Mouse (Mus musculus) embryonic facial prominence, embryonic 14.5 days (tissue): Measurements from ENCODE around the gene Skap2. TPM values are rescaled to one million over a fixed set of nuclear protein-coding genes. Genes with fewer than 3 reads are reported as not detected.

Experiments used
- ATAC-seq: fragments of 200-750 bp; cut with Nextera tagmentation; 2 replicates; pipeline ENCODE4 v1.8.0; 2017; ENCODE audit warnings: low read depth, moderate number of reproducible peaks, moderate TSS enrichment
- DNase-seq: peaks from one replicate; pipeline ENCODE4 v3.0.0-alpha.2; 2015; ENCODE audit warnings: low spot score
- H3K27ac ChIP-seq: fragments of 300-500 bp; sonication (generic); replicated peaks from 2 replicates; pipeline ENCODE4 v1.5.1; 2014; ENCODE audit warnings: low read depth, mild to moderate bottlenecking, low read length, moderate library complexity
- H3K27me3 ChIP-seq: fragments of 300-500 bp; sonication (generic); replicated peaks from 2 replicates; pipeline ENCODE4 v1.6.1; 2014; ENCODE audit warnings: low read length; ENCODE audit not compliant: control insufficient read depth, insufficient read depth
- H3K36me3 ChIP-seq: fragments of 300-500 bp; sonication (generic); 2 replicates; pipeline ENCODE4 v1.6.1; 2014; ENCODE audit warnings: low read length, mixed read lengths; ENCODE audit not compliant: control insufficient read depth, insufficient read depth
- H3K4me1 ChIP-seq: fragments of 300-500 bp; sonication (generic); 2 replicates; pipeline ENCODE4 v1.6.1; 2014; ENCODE audit warnings: antibody characterized with exemption, low read length; ENCODE audit not compliant: control insufficient read depth, insufficient read depth
- H3K4me2 ChIP-seq: fragments of 300-500 bp; sonication (generic); 2 replicates; pipeline ENCODE4 v1.6.1; 2014; ENCODE audit warnings: low read depth, mild to moderate bottlenecking, low read length, moderate library complexity, mixed read lengths
- H3K4me3 ChIP-seq: fragments of 300-500 bp; sonication (generic); 2 replicates; pipeline ENCODE4 v1.5.1; 2014; ENCODE audit warnings: low read depth, mild to moderate bottlenecking, low read length
- H3K9ac ChIP-seq: fragments of 300-500 bp; sonication (generic); 2 replicates; pipeline ENCODE4 v1.6.1; 2014; ENCODE audit warnings: low read depth, mild to moderate bottlenecking, low read length, moderate library complexity, mixed read lengths
- H3K9me3 ChIP-seq: fragments of 300-500 bp; sonication (generic); 2 replicates; pipeline ENCODE4 v1.6.1; 2016; ENCODE audit warnings: low read length; ENCODE audit not compliant: control insufficient read depth
- WGBS: fragments of 180-500 bp; shearing (Covaris S2); extraction: QIAGEN DNeasy Blood & Tissue Kit; methylation state at CpG from one replicate; pipeline ENCODE4 v1.1.7; 2014; 5-methylcytosine and 5-hydroxymethylcytosine counted together
- polyA plus RNA-seq: library from polyadenylated mRNA; unstranded; fragments of >200 nt; fragmentation: Nextera tagmentation; extraction: Ambion mirVana; gene quantifications from 2 replicates; pipeline ENCODE4 v1.2.1, GENCODE M21; 2014

Gene Skap2
- polyA plus RNA-seq, 1 experiment from 2014 or later, result 18.9 TPM

DNA sequence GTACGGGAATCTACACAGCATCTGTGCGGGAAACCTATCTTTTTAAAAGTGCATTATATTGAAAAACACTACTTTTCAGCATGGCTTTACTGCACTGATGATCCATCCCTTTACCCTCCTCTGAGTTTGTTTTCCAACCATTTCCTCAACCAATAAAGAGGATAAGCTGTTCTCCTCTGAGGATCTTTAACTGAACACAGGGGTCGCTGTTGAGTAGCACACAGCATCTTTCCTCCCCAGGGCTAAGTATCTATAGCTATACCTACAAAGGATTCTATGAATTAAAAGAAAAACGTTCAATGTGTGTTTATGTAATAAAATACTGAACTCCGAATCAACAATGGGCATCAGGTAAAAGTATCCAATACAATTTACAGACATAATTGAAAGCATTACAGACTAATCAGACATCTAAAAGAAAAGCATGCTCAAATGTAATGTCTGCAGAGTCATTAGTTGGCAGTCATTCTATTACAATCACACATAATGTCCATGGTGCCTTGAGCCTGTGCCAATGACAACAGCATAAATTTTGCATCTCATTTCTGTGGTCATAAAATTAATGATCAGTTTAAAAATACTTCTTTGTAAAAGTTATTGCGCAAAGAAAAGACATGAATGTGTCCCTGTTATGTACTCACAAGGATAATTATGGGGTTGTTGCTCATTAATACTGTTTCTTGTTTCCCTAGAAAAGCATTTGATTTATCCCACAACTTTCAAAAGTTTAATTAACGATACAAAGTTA is 13.8 kb downstream of the Skap2 start:
- no peak for ATAC-seq
- H3K36me3 ChIP-seq, result no peaks in the 10 kb centered on the region
- H3K9me3 ChIP-seq, result no peaks in the 10 kb centered on the region
- no peak overlapping the region for H3K4me2 ChIP-seq
- H3K4me3 ChIP-seq, result no peak overlapping the region
- DNase-seq, result no peak
- no peaks in the 10 kb centered on the region for H3K4me1 ChIP-seq
- H3K9ac ChIP-seq, result no peak overlapping the region
- peaks cover 36% of the 10 kb centered on the region for H3K27me3 ChIP-seq
- 52% methylated on average over 7 of the region's 7 CpGs for WGBS
- H3K27ac ChIP-seq, result no peak overlapping the region

DNA sequence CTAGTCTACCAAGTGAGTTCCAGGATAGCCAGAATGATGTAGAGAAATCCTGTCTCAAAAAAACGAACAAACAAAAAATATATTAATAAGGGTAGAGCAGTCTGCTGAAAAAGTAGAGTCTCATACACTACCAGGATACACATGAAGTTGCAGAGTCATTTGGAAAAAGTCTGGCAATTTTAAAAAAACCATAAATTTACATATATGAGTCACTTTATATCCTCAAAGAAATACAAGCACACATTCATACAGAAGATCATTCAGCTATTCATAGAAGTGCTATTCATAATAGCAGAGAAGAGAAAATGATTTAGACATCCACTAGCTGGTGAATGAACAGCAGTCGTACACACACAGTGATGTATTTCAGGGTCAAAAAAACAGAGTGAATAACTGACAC is 24.4 kb downstream of the Skap2 start:
- 70% methylated on average over 2 of the region's 2 CpGs for WGBS
- no peak for ATAC-seq
- H3K4me1 ChIP-seq, result no peaks in the 10 kb centered on the region

DNA sequence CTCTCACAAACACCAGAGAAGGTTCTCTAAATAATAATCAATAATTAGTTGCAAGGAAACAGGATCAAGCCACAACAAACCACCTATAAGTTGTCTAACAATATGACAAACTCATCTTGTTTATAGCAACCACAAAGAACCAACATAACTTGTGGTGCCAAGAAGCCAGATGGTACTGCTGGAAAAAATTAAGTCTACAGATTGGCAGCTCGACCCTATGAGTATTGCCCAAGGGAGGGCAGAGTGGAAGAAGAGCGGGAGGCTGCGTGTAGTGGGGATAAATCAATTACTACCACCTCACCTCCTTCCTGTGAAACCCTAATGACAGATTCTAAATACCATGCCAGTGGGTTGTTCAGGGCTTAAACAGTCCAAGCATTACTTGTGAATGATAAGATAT is 34.7 kb downstream of the Skap2 start:
- Histone ChIP-seq H3K9ac (no peak overlapping the region), H3K9me3 (no peaks in the 10 kb centered on the region), H3K36me3 (no peaks in the 10 kb centered on the region), H3K4me2 (no peak overlapping the region), H3K4me3 (no peak overlapping the region), H3K4me1 (no peaks in the 10 kb centered on the region), H3K27ac (no peak overlapping the region), H3K27me3 (no peaks in the 10 kb centered on the region)
- 36% methylated on average over 3 of the region's 3 CpGs for WGBS
- ATAC-seq (no peak), DNase-seq (no peak)

More for the DNA sequence above, 24.4 kb downstream of the Skap2 start:
- no peak for DNase-seq
- H3K36me3 ChIP-seq, result no peaks in the 10 kb centered on the region
- no peak overlapping the region for H3K4me3 ChIP-seq
- H3K27me3 ChIP-seq, result no peaks in the 10 kb centered on the region
- no peak overlapping the region for H3K4me2 ChIP-seq
- no peak overlapping the region for H3K9ac ChIP-seq
- no peaks in the 10 kb centered on the region for H3K9me3 ChIP-seq
- no peak overlapping the region for H3K27ac ChIP-seq

DNA sequence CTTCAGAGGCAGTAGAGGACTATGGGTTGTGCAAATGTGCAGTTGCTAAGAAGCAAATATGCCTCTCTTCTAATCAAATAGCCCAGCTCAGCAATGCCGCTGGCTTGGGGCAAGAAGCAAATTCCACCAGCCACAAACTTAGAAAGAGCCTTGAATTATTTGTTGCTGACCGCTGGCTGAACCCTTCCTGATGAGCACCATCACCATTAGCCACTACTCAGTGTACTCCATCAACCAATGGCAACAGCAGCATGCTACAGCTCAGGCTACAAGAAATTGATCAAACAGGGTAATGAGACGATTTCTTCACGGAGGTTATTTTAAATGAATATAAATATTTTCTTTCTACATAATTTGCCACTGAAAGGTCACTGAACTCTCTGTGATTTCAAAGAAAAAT is 36.6 kb downstream of the Skap2 start:
- no peaks in the 10 kb centered on the region for H3K27me3 ChIP-seq
- no peaks in the 10 kb centered on the region for H3K4me1 ChIP-seq
- H3K4me2 ChIP-seq, result no peak overlapping the region
- H3K9ac ChIP-seq, result no peak overlapping the region
- no peaks in the 10 kb centered on the region for H3K9me3 ChIP-seq
- no peak for ATAC-seq
- 72% methylated on average over 4 of the region's 4 CpGs for WGBS
- DNase-seq, result no peak
- H3K36me3 ChIP-seq, result no peaks in the 10 kb centered on the region
- H3K4me3 ChIP-seq, result no peak overlapping the region
- no peak overlapping the region for H3K27ac ChIP-seq

DNA sequence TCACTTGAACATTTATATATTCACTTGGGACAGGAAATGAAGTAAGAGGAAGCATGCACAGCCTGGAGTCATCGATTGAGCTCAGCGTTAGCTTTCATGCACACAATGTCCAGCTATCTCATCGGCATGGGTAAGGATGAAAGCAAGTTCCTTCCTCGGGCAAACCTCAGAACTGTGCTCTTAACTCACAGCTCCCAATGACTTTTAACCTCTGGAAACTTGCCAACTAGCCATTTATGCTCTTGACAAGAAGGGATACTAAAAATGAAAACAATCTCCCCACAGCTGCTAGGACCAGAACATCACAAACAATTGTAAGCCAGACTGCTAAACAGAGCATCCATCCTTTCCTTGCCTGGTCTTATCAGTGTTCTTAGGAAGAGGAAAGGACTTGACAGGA is 53.4 kb downstream of the Skap2 start:
- DNase-seq, result no peak
- no peak overlapping the region for H3K4me2 ChIP-seq
- ATAC-seq, result no peak
- no peak overlapping the region for H3K4me3 ChIP-seq
- no peaks in the 10 kb centered on the region for H3K9me3 ChIP-seq
- H3K27me3 ChIP-seq, result no peaks in the 10 kb centered on the region
- no peak overlapping the region for H3K27ac ChIP-seq
- H3K9ac ChIP-seq, result no peak overlapping the region
- H3K4me1 ChIP-seq, result no peaks in the 10 kb centered on the region
- WGBS, result 64% methylated on average over 4 of the region's 4 CpGs
- no peaks in the 10 kb centered on the region for H3K36me3 ChIP-seq

DNA sequence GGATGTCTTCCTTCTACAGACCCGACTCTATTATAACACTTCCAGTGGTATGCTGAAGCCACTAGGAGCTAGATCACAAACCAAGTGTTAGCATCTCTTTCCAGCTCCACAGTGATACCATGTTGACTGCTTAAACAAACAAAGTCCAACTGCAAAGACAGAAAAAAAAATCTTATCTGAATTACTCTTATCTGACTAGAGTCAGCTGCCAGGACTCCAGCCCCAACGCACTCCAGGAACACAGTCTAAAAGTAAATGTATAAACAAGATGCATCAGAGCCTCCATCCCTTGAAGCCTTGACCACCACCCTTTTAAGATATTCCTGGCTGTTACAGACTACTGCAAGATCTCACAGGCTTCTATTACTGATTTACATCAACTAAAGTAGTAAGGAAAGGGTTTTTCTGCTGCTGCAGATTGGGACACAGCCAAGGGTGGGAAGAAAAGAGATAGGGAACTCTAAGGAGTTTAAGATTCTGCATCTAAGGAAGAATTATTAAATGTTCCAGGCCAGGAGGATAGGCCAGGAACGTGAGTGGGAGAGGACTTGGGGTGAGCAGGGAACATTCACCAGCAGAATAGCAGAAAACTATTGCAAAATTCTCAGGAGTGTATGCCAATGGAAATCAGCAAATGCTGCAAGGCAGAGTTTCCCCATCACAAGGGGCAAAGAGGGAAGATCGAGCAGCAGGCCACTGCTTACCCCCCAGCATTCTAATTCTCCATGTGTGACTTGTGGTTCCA is 56.1 kb downstream of the Skap2 start:
- Histone ChIP-seq H3K27ac (no peak overlapping the region), H3K9me3 (no peaks in the 10 kb centered on the region), H3K4me3 (no peak overlapping the region), H3K36me3 (no peaks in the 10 kb centered on the region), H3K9ac (no peak overlapping the region), H3K4me2 (no peak overlapping the region), H3K27me3 (no peaks in the 10 kb centered on the region), H3K4me1 (no peaks in the 10 kb centered on the region)
- WGBS, result 64% methylated on average over 4 of the region's 4 CpGs
- no peak for DNase-seq
- no peak for ATAC-seq

DNA sequence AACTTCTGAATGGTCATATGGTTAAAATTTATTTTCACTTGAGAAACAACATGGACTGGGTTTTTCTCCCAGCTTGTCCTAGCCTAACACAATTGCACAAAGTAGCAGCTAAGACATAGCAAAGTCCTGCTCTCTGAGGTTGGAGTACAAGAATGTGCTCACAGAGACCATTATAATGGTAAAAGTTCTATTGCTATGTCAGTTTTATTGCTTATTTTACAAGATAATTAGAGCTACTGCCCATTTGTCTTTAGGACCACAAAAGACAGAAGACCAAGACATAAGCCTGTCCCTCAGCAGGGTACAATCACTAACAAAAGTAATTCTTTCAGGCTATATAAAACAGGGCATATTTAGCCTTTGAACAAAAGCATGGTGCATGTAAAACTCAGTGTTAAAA is 64.7 kb downstream of the Skap2 start:
- ATAC-seq, result no peak
- no peak for DNase-seq

DNA sequence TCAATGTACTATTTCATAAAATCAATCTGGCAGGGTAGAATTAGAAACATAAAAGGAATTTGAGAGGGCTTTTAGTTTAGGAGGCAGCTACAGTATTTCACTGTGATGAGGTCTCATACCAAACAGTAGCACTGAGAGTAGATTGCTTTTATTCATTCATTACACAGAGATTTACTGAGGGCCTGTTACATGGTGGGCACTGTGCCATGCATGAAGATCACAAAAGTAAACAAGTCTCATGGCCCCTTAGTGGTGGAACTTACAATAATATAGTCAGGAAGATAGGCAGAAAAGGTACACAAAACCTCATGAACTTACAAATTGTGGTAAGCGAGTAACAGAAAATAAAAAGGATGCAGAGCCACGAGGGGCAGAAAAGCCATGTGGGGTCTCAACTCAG is 67.4 kb downstream of the Skap2 start:
- DNase-seq, result no peak
- Histone ChIP-seq H3K4me1 (no peaks in the 10 kb centered on the region), H3K27ac (no peak overlapping the region), H3K36me3 (no peaks in the 10 kb centered on the region), H3K4me2 (no peak overlapping the region), H3K4me3 (no peak overlapping the region), H3K9me3 (no peaks in the 10 kb centered on the region), H3K27me3 (no peaks in the 10 kb centered on the region), H3K9ac (no peak overlapping the region)
- WGBS, result 59% methylated on average over 2 of the region's 2 CpGs
- ATAC-seq, result no peak

More for the DNA sequence above, 64.7 kb downstream of the Skap2 start:
- no peaks in the 10 kb centered on the region for H3K4me1 ChIP-seq
- H3K36me3 ChIP-seq, result no peaks in the 10 kb centered on the region
- H3K4me2 ChIP-seq, result no peak overlapping the region
- H3K4me3 ChIP-seq, result no peak overlapping the region
- H3K9ac ChIP-seq, result no peak overlapping the region
- H3K27ac ChIP-seq, result no peak overlapping the region
- H3K9me3 ChIP-seq, result no peaks in the 10 kb centered on the region
- no peaks in the 10 kb centered on the region for H3K27me3 ChIP-seq

DNA sequence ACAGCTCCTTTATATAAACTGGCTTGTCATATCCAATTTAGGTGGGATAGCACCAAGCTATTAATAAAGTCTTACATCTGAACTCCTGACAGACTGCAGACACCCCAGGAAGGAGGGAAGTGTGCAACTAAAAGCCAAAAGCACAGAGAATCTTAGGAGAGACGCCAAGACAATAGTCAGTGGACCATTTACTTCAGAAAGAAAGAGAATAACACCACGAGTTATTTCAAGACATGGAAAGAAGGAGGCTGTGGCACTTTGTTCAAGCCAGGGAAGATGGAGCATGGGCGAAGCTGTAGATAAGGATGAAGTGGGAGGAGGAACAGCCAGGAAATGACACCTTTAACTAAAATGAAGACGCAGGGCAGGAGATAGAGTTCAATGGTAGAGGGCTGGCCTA is 78.4 kb downstream of the Skap2 start:
- no peak for ATAC-seq
- DNase-seq, result no peak
- no peak overlapping the region for H3K9ac ChIP-seq
- H3K36me3 ChIP-seq, result no peaks in the 10 kb centered on the region
- 0 out of 2 replicates have a peak, but pooled peaks cover 3% of the 10 kb centered on the region for H3K27me3 ChIP-seq
- H3K27ac ChIP-seq, result no peak overlapping the region
- H3K4me3 ChIP-seq, result no peak overlapping the region
- no peaks in the 10 kb centered on the region for H3K4me1 ChIP-seq
- no peaks in the 10 kb centered on the region for H3K9me3 ChIP-seq
- 68% methylated on average over 4 of the region's 4 CpGs for WGBS
- H3K4me2 ChIP-seq, result no peak overlapping the region
